Mouse (Mus musculus) adrenal gland (tissue): ENCODE data around the gene Olfr1368.
"Not testable (repeated sequence)": the region's sequence is repeated elsewhere in the genome, so short reads cannot be mapped to it uniquely, and the experiment has no call there.

Experiments
- intact Hi-C: fragments of 180-260 bp; cut with DNase I; formaldehyde crosslinking; loops from one replicate; pipeline ENCODE4 v1.15.1; 2025

Olfr1368 gene

DNA sequence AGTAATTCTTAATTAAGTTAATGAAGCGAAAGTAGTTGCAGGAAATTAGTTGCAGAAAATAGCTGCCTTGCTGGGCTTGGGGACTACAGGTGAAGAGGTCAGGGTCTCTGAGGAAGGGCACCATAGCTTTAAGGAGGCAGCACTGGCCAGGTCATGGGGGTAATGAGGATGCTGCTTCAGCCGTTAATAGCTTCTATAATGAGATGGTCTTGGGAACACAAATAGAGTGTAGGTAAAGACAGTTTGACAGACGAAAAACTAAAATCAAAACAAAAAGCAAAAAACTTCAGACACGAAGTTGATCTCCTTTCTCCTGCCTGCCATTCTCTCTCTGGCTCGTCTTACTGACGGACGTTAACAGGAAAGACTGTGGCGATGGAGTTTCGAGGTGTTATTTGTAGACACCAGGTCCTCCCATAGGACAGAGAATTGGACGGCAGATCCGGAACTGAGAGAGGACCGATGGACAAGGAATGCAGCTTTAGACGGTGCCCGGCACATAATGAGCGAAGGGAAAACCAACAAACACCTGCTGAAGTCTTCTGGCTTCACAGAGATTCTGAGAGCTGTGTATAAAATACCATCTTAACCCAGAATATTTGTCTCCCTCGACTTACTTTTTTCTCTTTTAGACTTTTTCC lies 22.8 kb upstream of the Olfr1368 start:
- intact Hi-C loops, result loop anchor here (5.0 to 10.0 kb wide), 3 partner anchors 159 to 1774 kb away; partner anchors contain the start of gene Stard3nl

DNA sequence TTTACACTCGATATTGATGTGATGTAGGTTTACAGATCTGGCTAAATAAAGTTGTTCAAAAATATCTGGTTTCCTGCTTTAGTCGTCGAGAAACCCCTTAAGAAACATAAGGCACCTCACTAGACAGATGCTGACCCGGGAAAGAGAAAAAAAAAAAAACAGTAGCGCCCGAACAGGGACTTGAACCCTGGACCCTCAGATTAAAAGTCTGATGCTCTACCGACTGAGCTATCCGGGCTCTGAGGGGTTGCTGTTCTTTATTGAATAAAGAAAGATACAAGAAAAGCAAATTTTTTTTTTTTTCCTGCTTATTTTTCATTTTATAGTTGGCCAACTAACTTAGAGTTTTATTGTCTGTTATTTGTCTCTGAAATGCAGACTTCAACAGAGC lies 22.2 kb upstream of the Olfr1368 start:
- intact Hi-C loops, result loop anchor here (5.0 to 10.0 kb wide), 3 partner anchors 159 to 1773 kb away; partner anchors contain the start of gene Stard3nl

DNA sequence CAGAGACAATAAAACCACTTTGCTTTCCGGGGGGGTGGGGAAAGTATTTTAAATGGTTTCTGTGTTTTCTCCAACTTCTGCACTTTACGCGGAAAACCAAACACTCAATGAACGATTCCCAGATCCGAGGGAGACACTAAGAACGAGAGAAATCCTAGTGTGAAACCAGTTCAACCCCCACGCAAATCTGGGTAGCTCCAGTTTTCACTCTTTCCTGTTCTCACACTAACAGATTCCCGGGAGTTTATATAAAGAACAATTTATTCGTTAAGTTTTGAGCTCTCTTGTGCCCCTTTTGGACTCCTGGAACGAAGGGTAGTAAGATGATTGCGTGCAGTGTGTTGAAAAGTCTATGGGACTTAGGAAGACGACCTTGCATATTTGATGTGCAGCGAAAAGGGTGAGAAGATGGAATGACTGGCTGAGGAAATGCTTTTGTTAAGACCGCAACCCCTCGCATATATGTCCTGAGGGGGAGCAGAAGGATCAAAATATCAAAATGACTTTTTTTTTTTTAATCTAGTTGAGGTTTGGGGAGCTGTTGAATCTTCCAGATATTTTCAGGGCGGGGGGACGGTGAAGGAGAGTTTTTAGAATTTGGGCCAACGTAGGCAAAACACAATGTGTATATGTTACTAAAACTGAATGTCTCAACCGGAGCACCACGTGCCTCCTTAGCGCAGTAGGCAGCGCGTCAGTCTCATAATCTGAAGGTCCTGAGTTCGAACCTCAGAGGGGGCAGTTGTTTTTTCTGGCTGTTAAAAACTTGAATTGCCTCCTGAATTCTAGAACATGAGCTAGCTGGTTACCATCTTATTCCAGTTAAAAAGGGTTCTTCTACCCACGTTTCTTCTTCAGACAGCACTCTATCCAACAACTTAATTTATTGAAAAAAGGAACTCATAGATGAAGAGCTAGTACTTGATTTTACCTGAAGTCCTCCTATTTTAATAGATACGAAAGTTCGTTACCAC lies 21.6 kb upstream of the Olfr1368 start:
- intact Hi-C loops, result loop anchor here (5.0 to 10.0 kb wide), 3 partner anchors 160 to 1772 kb away; partner anchors contain the start of gene Stard3nl

DNA sequence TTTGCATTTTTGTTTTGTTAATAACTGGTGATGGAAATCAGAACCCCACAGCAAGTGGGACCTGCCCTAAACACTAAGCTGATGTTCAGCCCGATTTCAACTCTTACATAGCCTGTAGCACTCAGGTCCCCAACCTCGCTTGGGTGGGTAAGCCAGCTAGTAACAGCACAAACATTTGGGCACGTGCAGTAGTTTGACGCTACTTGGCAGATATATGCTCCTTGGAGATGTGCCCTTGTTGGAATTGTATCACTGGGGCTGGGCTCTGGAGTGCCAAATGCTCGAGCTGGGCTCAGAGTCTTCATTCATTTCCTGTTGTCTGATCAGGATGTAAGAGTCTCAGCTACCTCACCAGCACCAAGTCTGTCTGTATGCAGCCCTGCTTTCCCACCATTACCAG lies 16.9 kb upstream of the Olfr1368 start:
- intact Hi-C loops, result loop anchor here (5.0 to 10.0 kb wide), 4 partner anchors 40 to 1768 kb away; partner anchors contain the start of gene Stard3nl

DNA sequence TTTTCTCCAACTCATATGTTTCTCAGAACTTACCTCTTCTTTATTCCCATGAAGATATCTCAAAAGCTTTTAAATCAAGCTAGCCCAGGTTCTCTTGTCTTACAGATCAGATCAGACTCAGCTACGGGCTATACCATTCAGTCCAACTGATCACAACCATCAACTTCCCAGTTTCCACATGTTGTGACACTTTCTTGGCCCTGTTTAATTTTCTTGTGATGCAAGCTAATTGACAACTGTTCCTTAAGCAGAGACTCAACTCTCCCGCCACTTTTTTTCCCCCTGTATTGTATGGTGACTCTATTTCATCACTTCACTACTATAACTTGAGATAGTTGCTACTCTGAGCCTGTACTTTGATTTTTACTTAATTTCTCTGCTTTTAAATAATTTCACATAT lies 15.9 kb upstream of the Olfr1368 start:
- intact Hi-C loops, result loop anchor here (5.0 to 10.0 kb wide), 4 partner anchors 41 to 1767 kb away; partner anchors contain the start of gene Stard3nl

DNA sequence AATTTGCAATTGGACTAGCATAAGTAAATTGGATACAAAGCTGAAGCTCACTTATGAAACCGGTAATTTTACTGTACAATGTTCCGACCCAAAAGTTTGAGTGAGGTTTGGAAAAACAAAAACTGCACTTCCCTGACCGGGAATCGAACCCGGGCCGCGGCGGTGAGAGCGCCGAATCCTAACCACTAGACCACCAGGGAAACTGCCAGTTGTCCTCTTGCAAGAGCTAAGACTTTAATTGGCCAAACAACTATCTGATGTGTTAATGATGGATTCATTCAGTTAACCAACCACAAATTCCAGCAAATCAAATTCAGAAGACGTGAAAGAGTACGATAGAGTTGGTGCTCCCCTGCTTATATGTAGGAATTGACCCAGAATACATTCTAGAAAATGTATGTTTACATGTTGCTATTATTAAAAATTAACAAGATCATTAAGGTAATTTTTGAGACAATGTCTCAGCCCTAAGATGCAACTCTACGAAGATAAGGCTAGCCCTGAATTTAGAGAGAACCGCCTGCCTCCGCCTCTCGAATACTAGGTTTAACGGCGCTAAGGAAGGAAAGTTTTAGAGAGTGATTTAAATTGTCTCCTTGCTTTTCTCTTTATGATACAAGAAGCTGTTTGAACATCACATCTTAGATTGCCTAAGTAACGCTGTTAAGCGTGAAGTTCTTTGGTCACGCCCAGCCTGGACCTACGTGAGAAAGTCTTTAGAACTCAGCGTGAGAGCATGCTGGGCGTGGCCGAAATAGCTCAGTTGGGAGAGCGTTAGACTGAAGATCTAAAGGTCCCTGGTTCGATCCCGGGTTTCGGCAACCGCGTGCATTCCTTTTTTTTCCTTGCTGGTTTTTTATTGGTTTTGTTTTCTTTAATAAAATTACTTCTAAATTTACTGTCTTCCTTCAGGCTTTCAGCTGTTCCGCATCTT lies 15.3 kb upstream of the Olfr1368 start:
- intact Hi-C loops, result loop anchor here (5.0 to 10.0 kb wide), 4 partner anchors 41 to 1766 kb away; partner anchors contain the start of gene Stard3nl

DNA sequence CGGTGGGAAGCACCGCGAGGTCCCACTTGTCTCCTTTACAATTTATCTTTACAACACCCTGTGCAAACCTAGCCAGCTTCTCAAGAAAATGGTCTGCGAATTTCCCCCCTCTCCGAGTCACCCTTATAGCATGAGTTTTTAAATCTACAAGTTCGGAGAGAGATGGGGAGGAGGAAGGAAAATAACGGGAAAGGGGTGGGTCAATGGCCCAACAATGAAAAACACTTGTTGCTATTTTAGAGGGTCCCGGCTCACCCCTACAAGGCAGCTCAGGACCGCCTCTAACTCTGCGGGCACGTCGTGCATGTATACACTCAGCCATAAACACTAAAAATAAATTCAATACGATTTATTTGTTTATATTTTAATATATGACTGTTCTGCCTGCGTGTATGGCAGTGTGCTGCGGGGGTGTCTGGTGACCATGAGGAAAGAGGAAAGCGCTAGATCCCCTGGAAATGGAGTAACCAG lies 14.4 kb upstream of the Olfr1368 start:
- intact Hi-C loops, result loop anchor here (5.0 to 10.0 kb wide), 4 partner anchors 42 to 1765 kb away; partner anchors contain the start of gene Stard3nl

DNA sequence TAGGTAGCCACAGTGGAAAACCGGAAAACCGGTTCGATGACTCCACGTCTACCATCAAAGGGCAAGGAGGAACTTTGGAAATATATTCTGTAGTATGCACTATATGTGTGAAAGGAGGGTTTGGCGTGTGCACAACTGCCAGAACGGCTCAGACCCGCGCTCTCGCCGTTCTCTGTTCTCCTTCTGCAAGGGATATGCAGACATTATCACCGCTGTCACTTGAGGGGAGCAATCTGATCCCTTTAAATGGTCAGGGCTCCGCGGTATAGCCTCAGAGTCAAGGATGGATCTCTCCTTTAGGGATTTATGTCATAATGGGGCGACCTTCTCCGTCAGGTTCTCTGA lies 13.8 kb upstream of the Olfr1368 start:
- intact Hi-C loops, result loop anchor here (2.0 to 5.0 kb wide), 2 partner anchors 219 to 847 kb away; no protein-coding TSS in a partner anchor

DNA sequence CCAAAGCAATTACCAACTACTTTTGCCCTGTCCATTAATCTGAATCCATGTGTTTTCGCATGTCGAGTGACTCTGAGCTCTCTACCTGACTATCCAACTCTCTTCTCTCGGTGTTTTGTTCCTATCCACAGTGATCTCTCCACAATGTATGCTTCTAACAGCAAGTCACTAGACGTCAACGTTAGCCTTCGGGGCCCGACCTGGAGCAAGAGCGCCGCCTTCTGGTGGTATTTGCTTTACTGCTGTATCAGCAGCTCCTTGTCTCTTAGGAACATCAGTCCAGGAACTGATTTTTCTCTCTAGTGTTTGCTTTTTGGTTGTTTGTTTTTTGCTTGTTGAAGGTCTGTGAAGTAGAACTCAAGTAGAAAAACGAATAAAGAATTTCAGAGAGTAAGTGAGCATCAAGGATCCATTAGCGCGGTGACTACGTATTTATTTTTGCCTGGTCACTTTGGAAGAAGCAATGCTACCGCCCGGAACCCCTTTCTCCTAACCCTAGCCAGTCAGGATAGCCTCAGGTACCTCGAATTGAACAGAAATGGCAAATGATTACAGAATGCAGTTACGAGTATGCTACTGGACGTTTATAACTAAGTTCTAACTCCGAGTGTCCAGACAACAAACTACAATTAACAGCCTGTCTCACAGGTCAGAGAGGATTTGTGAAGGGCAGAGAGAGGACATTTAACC lies 13.3 kb upstream of the Olfr1368 start:
- intact Hi-C loops, result loop anchor here (2.0 to 5.0 kb wide), 2 partner anchors 218 to 847 kb away; no protein-coding TSS in a partner anchor

DNA sequence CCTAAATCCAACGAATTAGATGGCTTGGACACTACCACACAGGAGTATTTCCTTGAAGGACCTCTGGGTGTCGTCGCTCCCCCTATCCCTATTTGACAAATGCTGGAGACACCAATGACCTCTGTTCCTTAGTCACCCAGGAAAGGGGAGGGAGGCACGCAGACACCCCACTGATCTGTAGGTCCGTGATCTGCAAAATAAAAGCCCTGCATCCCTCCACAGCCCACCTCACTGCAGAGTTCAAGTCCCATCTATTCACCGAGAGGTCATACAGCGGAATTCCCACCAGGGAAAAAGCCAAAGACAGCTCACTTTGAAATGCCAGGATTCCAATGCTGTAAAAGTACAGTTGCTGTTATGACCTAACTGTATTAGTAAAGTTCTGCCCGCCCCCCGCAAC lies 12.4 kb upstream of the Olfr1368 start:
- intact Hi-C loops, result loop anchor here (2.0 to 5.0 kb wide), 2 partner anchors 217 to 846 kb away; no protein-coding TSS in a partner anchor

DNA sequence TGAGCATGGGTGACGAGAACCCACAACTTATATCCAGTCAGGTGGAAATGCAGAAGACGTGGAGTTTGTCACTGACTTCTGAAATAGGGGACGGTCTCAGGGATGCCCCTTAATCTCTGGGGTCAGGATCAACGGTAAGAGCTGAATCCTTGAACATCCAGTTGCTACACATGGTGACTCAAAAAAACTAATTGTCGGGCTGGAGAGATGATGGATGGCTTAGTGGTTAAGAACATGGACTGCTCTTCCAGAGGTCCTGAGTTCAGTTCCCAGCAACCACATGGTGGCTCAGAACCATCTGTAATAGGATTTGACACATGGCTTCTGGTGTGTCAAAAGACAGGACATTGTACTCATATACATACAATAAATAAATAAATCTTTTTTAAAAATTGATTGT lies 10.2 kb upstream of the Olfr1368 start:
- intact Hi-C loops, result loop anchor here (5.0 kb wide), 1 partner anchor 844 kb away; no protein-coding TSS in a partner anchor

DNA sequence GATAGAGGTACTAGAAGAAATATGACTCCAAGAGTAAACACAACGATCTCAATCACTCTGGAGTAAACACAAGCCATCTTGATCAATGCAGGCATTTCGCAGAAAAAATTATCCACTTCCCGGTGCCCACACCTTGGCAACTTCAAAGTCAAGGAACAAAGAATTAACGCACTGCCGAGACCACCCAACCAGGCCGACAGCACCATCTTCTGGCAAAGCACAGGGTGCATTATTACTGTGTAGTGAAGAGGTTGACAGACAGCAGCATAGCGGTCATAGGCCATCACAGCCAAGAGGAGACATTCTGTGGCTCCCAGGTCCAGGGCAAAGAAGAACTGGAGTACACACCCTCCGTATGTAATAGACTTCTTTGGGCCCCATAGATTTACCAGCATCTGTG lies 3.2 kb downstream of the Olfr1368 start:
- intact Hi-C loops, result loop anchor here (5.0 kb wide), 1 partner anchor 200 kb away; no protein-coding TSS in a partner anchor

DNA sequence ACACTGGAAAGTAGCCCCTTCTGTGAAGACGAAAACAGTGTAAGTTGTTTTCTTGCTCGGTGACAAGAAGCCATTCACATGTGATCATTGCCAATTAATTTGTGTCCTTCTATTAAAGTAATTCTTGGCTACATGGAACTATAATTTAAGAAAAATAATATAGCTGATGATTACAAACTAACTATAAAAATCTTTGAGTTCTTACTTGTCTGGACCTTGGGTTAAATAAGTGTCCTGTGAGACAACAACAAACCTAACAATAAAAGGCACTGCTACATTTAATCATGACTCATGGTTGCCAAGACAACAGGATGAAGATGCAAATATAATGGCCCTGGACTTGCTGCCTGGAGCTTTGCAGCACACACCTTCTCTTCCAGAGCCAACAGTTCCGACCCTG lies 16.3 kb downstream of the Olfr1368 start, which contains the start of gene Olfr263:
Olfr263 (plus strand) TSS at position 301 of the 400 bp plus-strand sequence.
- intact Hi-C loops, result not testable (repeated sequence)

DNA sequence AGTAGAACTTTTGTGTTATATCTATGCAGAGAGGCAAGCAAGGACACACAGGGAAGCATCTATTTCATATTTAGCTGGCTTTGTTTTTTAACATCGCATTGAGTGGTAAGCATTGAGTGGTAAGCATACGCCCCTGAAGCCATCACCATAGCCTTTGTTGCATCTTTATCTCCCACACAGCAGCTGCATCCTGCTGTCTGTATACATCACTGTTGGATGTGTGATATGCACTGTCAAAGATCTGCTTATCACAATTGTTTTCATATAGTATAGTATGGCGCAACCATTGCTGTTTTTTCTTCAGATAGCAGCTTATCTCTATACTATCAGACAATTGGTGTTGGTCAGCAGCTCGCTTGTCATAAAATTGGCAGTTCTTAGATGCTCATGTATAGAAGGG lies 31.5 kb downstream of the Olfr1368 start:
- intact Hi-C loops, result no loop called here

DNA sequence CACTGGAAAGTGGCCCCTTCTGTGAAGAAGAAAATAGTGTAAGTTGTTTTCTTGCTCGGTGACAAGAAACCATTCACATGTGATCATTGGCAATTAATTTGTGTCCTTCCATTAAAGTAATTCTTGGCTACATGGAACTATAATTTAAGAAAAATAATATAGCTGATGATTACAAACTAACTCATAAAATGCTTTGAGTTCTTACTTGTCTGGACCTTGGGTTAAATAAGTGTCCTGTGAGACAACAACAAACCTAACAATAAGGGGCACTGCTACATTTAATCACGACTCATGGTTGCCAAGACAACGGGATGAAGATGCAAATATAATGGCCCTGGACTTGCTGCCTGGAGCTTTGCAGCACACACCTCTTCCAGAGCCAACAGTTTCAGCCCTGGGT lies 34.5 kb downstream of the Olfr1368 start, which contains the start of gene Olfr1369-ps1:
Olfr1369-ps1 (plus strand) TSS at position 301 of the 400 bp plus-strand sequence.
- intact Hi-C loops, result not testable (repeated sequence)

DNA sequence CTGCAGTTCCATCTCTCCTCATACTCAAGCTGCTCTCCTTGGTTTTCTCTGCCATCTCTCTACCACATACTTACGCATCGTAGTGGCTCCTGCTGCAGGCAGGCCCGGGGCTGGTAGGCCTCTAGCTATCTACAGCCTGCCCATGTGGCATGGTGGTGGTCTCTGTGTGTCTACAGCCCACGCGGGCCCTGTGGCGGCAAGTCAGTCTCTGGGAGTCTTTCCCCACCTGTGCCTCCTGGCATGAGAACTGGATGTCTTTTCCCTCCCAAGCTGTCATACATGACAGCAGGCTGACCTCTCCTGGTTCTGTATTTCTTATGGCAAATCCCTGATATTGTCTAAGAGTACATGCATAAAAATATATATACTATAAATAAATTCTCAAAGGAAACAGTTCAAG lies 35.2 kb downstream of the Olfr1368 start:
- intact Hi-C loops, result no loop called here

DNA sequence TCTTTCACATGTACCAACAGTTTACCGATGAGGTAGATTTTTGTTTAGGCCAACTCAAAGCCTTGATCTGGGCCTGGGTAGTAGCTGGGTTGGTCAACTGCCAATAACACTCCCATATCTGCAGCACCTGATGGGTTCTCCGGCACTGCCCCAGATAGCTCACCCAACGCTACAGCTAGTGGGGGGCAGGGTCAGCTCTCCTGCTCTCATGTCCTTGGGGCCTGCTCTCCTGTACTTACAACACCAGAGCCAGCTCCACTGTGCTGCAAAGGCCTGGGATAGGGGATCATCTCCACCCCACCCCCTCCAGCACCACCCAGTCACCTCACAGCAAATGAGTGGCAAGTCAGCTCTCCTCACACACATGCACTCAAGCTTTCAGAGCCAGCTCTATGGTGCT lies 35.9 kb downstream of the Olfr1368 start:
- intact Hi-C loops, result no loop called here
